Comparison of ENCODE assay signal across 8 mouse cellular contexts in genomic region chr2:154893045-154893385, GRCm38 (mm10). TPM values are rescaled to one million over a fixed set of nuclear protein-coding genes. Genes with fewer than 3 reads are reported as not detected.
A peak's percentile ranks its signal among the peaks of the same experiment; 100 is the strongest.
DNase-seq lines count a peak whose midpoint lies in the region; ATAC-seq and TF ChIP-seq lines count a peak whose summit lies in the region.

No protein-coding gene starts in this region.

- 0 out of 2 replicates have a peak, but pooled peaks cover 6% of the 10 kb centered on the region for H3K4me1 ChIP-seq in kidney, postnatal 0 days (replicated peaks; ENCODE audit: insufficient read depth, low read length)
- H3K4me1 ChIP-seq in cortical plate, adult 2 months (ENCODE audit: control insufficient read depth, insufficient read depth, low read length), result no peaks in the 10 kb centered on the region; the same call in 1 of the 2 replicates
- peaks cover 17% of the 10 kb centered on the region for H3K4me1 ChIP-seq in hindbrain, embryonic 14.5 days (replicated peaks; ENCODE audit: control insufficient read depth, insufficient read depth, low read length)
- peaks cover 26% of the 10 kb centered on the region for H3K4me1 ChIP-seq in midbrain, embryonic 15.5 days

- H3K9me3 ChIP-seq in kidney, postnatal 0 days (replicated peaks; ENCODE audit: low read length), result no peaks in the 10 kb centered on the region
- no peaks in the 10 kb centered on the region for H3K9me3 ChIP-seq in hindbrain, embryonic 14.5 days (ENCODE audit: control insufficient read depth, low read length)
- H3K9me3 ChIP-seq in midbrain, embryonic 15.5 days, result no peaks in the 10 kb centered on the region

- WGBS in kidney, postnatal 0 days, result 8% methylated on average over 12 of the region's 12 CpGs
- WGBS in hindbrain, embryonic 14.5 days, result 10% methylated on average over 12 of the region's 12 CpGs
- 11% methylated on average over 12 of the region's 12 CpGs for WGBS in midbrain, embryonic 15.5 days

- H3K27ac ChIP-seq in kidney, postnatal 0 days, result no peak overlapping the region
- no peak overlapping the region for H3K27ac ChIP-seq in cortical plate, adult 2 months (ENCODE audit: insufficient read depth, low read length)
- no peak overlapping the region for H3K27ac ChIP-seq in hindbrain, embryonic 14.5 days
- H3K27ac ChIP-seq in midbrain, embryonic 15.5 days, result no peak overlapping the region

- H3K9ac ChIP-seq in kidney, postnatal 0 days (ENCODE audit: low read depth, low read length), result peak overlapping the region; percentile 49; the same call in 1 of the 2 replicates
- peak overlapping the region; percentile 38 for H3K9ac ChIP-seq in hindbrain, embryonic 14.5 days
- H3K9ac ChIP-seq in midbrain, embryonic 15.5 days, result peak overlapping the region; percentile 32; the same call in 1 of the 2 replicates

- no peak for DNase-seq in kidney, postnatal 0 days (ENCODE audit: low spot score)
- no peak for DNase-seq in kidney, adult 8-10 months
- DNase-seq in hindbrain, embryonic 14.5 days (ENCODE audit: low spot score), result no peak
- DNase-seq in cerebellum, postnatal 25 days, result no peak
- DNase-seq in adrenal gland, postnatal 10 days, result no peak

- peak overlapping the region; percentile 64 for H3K4me2 ChIP-seq in kidney, postnatal 0 days (ENCODE audit: low read length)
- peak overlapping the region; percentile 81 for H3K4me2 ChIP-seq in hindbrain, embryonic 14.5 days (replicated peaks)
- H3K4me2 ChIP-seq in midbrain, embryonic 15.5 days, result peak overlapping the region; percentile 80

- H3K36me3 ChIP-seq in kidney, postnatal 0 days (ENCODE audit: insufficient read depth, low read length), result peaks cover under 1% of the 10 kb centered on the region; the same call in 1 of the 2 replicates
- peaks cover 3% of the 10 kb centered on the region; the same call in 1 of the 2 replicates for H3K36me3 ChIP-seq in hindbrain, embryonic 14.5 days (replicated peaks; ENCODE audit: control insufficient read depth, insufficient read depth)
- H3K36me3 ChIP-seq in midbrain, embryonic 15.5 days (replicated peaks), result no peaks in the 10 kb centered on the region

- no peaks in the 10 kb centered on the region for H3K27me3 ChIP-seq in kidney, postnatal 0 days (ENCODE audit: insufficient read depth, low read length)
- no peaks in the 10 kb centered on the region; the same call in 1 of the 2 replicates for H3K27me3 ChIP-seq in hindbrain, embryonic 14.5 days (ENCODE audit: control insufficient read depth, insufficient read depth, low read length)
- H3K27me3 ChIP-seq in midbrain, embryonic 15.5 days (replicated peaks), result no peaks in the 10 kb centered on the region

- peak overlapping the region; percentile 86 for H3K4me3 ChIP-seq in kidney, postnatal 0 days (replicated peaks; ENCODE audit: low read depth, low read length)
- peak overlapping the region; percentile 4 for H3K4me3 ChIP-seq in cortical plate, adult 2 months (ENCODE audit: insufficient read depth, low read length)
- peak overlapping the region; percentile 89 for H3K4me3 ChIP-seq in hindbrain, embryonic 14.5 days (replicated peaks; ENCODE audit: low read length)
- H3K4me3 ChIP-seq in midbrain, embryonic 15.5 days, result peak overlapping the region; percentile 92

- no peak for ATAC-seq in kidney, postnatal 0 days (replicated peaks; ENCODE audit: low FRiP score, low read depth)
- ATAC-seq in hindbrain, embryonic 14.5 days (ENCODE audit: low FRiP score), result no peak; the same call in 1 of the 2 replicates
- ATAC-seq in midbrain, embryonic 15.5 days (replicated peaks), result peak; percentile 57
- ATAC-seq in activated CD4-positive, CD25-positive, alpha-beta regulatory T cell, adult 4 months, result no peak

- TF ChIP-seq POLR2A in cortical plate, adult 2 months (IDR thresholded peaks at IDR 0.05; ENCODE audit: extremely low read depth, insufficient read depth, low read length), result no peak

- no peak for TF ChIP-seq CTCF in kidney, postnatal 0 days (IDR thresholded peaks at IDR 0.05; ENCODE audit: low read depth)
- TF ChIP-seq CTCF in cortical plate, adult 2 months (IDR thresholded peaks at IDR 0.05; ENCODE audit: extremely low read depth, insufficient read depth, low read length), result no peak

RNA-seq across cellular contexts. Expression of gene Eif2s2, which starts 0.3 kb away (rescaled TPM):
- 107 and 109 TPM in 2 replicates for polyA plus RNA-seq in kidney, postnatal 0 days (2015; fragmentation: Nextera tagmentation; extraction: Ambion mirVana)
- 36.2 and 36.5 TPM in 2 replicates for polyA plus RNA-seq in cortical plate, adult 2 months (2012; rRNA removed)
- polyA plus RNA-seq in hindbrain, embryonic 14.5 days (2014; fragmentation: Nextera tagmentation; extraction: Ambion mirVana), result 72.7 and 74.2 TPM in 2 replicates
- polyA plus RNA-seq in midbrain, embryonic 15.5 days (2015; fragmentation: Nextera tagmentation; extraction: Ambion mirVana), result 61.7 and 69.0 TPM in 2 replicates
- total RNA-seq in adrenal gland, postnatal 10 days (2021), result 100 to 1,000 TPM; 103 to 125 TPM
- polyA plus RNA-seq in activated CD4-positive, CD25-positive, alpha-beta regulatory T cell, adult 4 months (2017; shearing (Covaris generic)), result 100 to 1,000 TPM in 1 of 2 experiments, 10 to 100 TPM in 1; 94.5 to 114 TPM

Comparison
In these comparisons a context has a peak if more than half of its experiments do, and no peak if none do; other contexts are left out.
1. H3K4me3 ChIP-seq: peak in every context shown above with its lines; median percentile 92 in midbrain, embryonic 15.5 days; 89 in hindbrain, embryonic 14.5 days; 86 in kidney, postnatal 0 days; 4 in cortical plate, adult 2 months.